Mouse (Mus musculus): Measurements from ENCODE around the gene 1600014C10Rik.
A peak's percentile ranks its signal among the peaks of the same experiment; 100 is the strongest.

Gene 1600014C10Rik

GRCm38 (mm10) chr7:38217417-38218171 is 34.6 kb downstream of the 1600014C10Rik start:
- DNase-seq, result peak; percentile 88

GRCm38 (mm10) chr7:38218631-38219367 is 35.8 kb downstream of the 1600014C10Rik start:
- DNase-seq, result no peak

- no peak for DNase-seq
Observed at GRCm38 (mm10) chr7:38219526-38219925, 36.5 kb downstream of the 1600014C10Rik start.

GRCm38 (mm10) chr7:38220866-38221265 is 37.8 kb downstream of the 1600014C10Rik start:
- no peak for DNase-seq

- DNase-seq, result no peak
Observed at GRCm38 (mm10) chr7:38224577-38225369, 41.8 kb downstream of the 1600014C10Rik start.

- no peak for DNase-seq
Observed at GRCm38 (mm10) chr7:38226226-38226625, 43.2 kb downstream of the 1600014C10Rik start.

GRCm38 (mm10) chr7:38227181-38227899 is 44.3 kb downstream of the 1600014C10Rik start:
- peak; percentile 70 for DNase-seq

GRCm38 (mm10) chr7:38227900-38228298 is 44.9 kb downstream of the 1600014C10Rik start, which contains the start of gene Plekhf1:
Plekhf1 (minus strand) TSS chr7:38228016.
- DNase-seq, result peak; percentile 85

- DNase-seq, result no peak
Observed at GRCm38 (mm10) chr7:38228329-38228728, 45.3 kb downstream of the 1600014C10Rik start.

GRCm38 (mm10) chr7:38230285-38230684 is 47.3 kb downstream of the 1600014C10Rik start:
- DNase-seq, result no peak

- no peak for DNase-seq
Observed at GRCm38 (mm10) chr7:38236400-38237105, 53.5 kb downstream of the 1600014C10Rik start.

GRCm38 (mm10) chr7:38237140-38237539 is 54.1 kb downstream of the 1600014C10Rik start:
- DNase-seq, result no peak

GRCm38 (mm10) chr7:38242417-38242816 is 59.4 kb downstream of the 1600014C10Rik start:
- DNase-seq, result no peak

Measured in layer of hippocampus, adult 9-11 months (tissue).